Mouse (Mus musculus) cerebellum, postnatal 4 days (tissue): ENCODE data around the gene Fam50b.
A peak's percentile ranks its signal among the peaks of the same experiment; 100 is the strongest.

Experiments used
- DNase-seq, 2 experiments: peaks; one replicate each; pipeline ENCODE4 v3.0.0; 2022; ENCODE audit warnings: low spot score in 2 of 2, mixed read lengths in 1 of 2

Fam50b gene

GRCm38 (mm10) chr13:34734686-34735085 is at the start of gene Fam50b:
Gene Fam50b (plus strand): TSS chr13:34734850.
- DNase-seq = no peak

- no peak for DNase-seq
Measured at GRCm38 (mm10) chr13:34685008-34685765, 49.5 kb upstream of the Fam50b start.

- DNase-seq = no peak
Measured at GRCm38 (mm10) chr13:34691049-34691448, 43.6 kb upstream of the Fam50b start.

DNA sequence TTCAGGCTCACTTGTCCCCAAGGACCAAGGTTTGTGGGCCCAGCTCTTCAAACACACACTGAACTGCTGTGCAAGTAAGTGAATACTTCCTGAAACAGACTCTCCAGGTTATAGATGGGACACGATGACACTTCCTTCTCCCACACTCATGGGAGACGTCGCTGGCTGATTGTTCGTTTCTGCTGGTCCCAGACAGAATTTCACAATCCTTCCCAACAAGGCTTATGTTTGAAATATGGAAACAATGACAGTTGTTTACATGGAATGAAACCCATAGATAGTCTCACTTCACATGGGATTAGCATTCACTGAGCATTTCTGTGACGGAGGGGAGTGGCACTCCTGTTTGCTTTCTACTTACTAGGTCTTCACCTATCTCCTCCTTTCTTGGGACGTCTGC is 41.5 kb upstream of the Fam50b start:
- no peak for DNase-seq

GRCm38 (mm10) chr13:34696734-34697332 is 37.8 kb upstream of the Fam50b start:
- DNase-seq = no peak

DNA sequence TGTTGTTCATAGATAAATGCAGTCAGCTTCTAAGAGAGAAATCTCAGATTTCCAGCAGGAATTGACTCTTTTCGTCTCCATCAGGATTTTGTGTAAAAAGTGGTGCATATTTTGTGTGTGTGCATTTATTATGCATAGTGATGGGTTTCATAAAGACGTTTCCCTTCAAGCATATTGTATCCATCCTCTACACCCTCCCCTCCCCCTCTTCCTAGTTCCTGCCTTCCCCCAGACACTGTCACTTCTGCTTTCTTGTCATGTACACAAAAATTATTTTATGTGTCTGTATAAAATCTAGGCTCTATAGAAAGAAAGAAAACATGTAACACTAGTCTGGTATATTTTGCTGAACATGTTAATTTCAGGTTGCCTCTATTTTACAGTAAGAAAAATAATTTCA is 34.6 kb upstream of the Fam50b start:
- DNase-seq = no peak

DNA sequence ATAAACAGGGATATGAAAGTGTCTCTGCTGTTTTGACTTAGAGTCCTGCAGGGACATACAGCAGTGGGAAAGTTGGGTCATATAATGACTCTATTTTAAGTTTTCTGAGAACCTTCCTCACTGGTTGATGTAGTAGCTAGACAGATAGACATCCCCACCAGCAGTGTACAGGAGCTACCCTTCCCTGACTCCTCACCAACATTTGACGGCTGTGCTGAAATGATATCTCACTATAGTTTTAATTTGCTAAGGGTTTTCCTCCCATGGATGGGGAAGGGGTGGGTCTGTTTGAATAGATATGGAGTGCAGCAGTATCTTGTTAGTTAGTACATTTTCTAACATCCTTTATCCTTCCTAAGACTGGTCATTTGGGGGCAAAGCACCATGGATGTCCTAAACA is 34.0 kb upstream of the Fam50b start:
- no peak for DNase-seq

DNA sequence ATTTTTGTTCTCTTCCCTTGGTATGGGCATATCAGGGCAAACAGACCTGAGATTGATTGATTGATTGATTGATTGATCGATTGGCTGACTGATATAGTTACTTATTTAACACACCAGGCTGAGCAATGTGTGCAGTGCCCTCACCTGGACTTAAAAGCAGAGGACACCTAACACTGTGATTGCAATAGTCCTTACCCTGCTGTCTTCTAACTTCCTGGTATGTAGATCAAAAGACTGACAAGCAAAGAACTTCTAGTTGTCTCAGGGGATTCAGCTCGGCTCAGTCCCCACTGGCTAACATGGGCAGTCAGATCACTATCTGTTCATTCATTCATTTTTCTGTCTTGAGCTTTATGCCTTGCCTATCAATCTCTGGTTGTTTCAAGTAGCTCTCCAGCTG is 31.3 kb upstream of the Fam50b start:
- DNase-seq = no peak

DNA sequence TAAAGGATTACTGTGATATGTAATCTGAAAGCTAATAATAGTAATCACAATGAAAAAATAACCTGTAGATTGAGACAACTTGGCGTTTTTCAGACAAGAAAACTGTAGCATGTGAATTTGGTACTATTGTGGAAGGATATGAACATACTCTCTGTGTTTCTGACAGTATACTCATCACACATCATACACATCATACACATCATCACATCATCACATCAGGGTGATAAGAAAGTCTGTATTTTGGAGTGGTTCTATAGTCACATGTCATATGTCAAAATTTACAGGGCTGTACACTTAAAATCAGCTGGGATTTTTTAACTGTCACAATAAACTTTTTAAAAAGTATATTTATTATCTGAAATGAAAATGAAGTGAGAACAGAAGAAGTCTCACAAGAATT is 30.9 kb upstream of the Fam50b start:
- no peak for DNase-seq

- no peak for DNase-seq
Measured at GRCm38 (mm10) chr13:34704835-34705234, 29.8 kb upstream of the Fam50b start.

DNA sequence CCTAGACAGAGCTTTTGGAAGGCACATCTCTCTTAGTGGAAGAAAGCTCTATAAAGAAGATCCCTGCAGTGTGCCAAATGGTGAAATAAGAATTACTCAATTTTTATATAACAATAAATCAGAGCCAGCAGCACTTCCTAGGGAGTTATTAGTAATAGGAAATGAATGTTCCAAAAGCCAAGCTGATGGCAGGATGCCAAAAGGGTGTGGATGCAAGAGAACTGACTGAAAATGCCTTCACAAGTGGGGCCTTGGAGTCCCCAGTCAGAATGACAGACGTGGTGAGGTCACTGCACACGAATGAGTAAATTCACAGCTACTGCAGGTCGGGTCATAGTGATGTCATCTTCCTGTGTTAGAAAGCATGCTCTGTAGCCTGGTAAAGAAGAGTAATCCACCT is 25.7 kb upstream of the Fam50b start:
- peak in 1 of 2 experiments; percentile 8 for DNase-seq

- DNase-seq = no peak
Measured at GRCm38 (mm10) chr13:34709566-34709965, 25.1 kb upstream of the Fam50b start.

DNA sequence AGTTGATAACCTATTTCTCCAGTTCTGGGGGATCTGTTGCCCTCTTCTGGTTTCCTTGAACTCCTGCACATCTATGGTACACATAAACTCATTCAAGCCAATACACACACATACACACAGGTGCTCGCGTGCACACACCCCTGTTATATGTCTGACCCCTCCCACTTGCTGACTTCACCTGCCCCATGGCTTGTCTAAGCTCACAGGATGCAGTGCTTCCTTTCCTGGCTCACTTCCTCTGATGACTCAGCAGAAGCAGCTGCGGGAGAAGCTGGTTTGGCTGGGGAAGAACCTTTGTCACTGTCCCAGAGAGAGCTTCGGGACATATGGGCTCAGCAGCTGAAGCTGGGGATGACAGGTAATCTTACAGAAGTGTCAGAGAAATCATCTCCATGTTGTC is 23.2 kb upstream of the Fam50b start:
- no peak for DNase-seq

- DNase-seq = no peak
Measured at GRCm38 (mm10) chr13:34712881-34713280, 21.8 kb upstream of the Fam50b start.

- DNase-seq = no peak
Measured at GRCm38 (mm10) chr13:34715437-34715838, 19.2 kb upstream of the Fam50b start.

DNA sequence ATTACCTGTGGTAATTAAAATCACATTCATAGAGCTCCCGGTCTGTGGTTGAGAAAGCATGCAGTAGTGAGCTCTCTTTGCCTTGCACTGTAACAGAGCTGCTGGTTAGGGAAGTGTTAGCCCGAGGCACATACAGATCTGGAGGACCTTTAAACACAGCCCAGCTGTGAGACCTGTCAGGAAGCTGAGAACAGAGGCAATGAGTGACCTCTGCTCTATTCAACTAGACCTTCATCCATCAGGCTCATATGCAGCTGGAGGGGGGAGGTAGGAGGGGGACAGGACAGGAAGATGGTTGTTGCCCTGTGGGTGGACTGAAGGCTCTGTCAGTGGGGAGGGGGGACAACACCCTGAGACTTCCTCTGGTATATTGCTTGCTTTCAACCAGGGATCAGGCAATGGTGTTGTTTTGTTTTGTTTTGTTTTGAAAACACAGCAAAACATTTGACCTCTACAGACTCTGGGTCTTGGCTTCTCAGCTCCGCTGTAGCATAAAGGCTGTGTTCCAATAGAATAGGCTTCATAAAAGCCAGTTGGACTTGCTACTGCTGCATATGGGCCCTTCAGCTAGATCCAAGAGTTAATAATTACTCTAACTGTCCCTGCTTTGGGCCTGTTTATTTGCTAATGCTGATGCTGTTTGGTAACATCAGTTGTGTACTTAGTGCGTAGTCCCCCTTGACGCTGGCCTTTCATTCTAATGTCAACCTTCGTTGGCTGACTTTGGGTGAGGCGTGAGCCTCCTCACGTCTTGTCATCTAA is 9.6 kb upstream of the Fam50b start:
- no peak for DNase-seq

DNA sequence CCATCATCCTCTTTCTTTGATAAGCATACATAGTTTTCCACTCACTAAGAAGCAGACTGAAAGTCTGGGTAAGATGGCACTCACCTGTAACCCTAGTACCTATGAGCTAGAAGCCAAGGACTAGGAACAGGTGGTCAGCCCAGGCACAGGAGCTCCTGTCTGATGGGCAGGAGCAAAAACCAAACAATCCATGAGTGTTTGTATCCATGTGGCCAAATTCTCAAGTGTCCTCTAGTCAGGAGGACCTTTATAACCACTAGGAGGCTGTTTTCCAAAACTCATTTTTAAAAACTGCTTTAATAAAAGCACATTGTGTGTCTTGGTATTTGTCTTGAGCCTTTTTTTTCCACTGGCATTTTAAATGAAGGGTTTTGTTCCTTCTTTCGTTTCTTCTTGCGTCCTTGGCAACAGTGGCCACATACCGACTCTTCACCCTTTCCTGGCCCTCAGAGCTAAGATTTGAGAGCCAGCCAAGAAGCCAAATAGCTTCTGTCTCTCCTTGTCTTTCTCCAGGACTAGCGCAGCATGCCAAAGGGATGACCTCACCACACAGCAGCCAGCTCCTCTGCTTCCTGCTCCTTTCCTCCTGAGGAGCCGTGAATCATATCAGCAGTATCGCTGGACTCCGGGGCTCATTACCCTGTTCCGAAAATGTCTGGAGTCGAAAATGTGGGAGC is 8.7 kb upstream of the Fam50b start:
- peak in 1 of 2 experiments; percentile 57 for DNase-seq

DNA sequence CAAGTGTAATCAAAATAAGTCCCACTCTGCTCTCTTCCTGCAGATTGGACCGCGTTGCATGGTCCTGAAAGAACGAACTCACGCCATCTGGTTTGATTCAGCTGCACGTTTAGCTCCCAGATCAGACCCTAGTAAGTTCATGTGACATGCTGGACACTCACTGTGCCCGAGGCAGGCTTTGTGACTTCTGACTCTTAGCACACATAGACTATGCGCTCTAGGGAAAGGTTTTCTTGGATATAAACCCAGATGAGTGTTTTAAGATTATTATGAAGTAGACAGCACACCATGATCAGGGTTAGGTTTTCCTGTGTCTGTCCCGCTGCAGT is 8.2 kb upstream of the Fam50b start:
- no peak for DNase-seq

DNA sequence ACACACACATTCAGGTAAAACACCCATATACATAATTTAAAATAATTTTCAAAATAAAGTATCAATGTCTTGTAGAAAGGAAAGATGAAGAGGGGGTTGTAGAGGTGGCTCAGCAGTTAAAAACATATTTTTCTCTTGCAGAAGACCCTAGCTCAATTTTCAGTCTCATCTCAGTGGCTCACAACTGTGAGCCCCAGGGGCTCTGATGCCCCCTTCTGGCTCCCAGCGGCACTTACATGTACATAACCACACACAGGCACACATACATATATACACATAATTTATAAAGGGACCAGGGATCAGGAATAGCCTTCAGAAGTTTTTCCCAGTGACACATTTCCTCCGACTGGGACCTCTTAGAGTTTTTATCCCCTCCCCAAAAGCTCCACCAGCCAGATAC is 7.6 kb upstream of the Fam50b start:
- no peak for DNase-seq

DNA sequence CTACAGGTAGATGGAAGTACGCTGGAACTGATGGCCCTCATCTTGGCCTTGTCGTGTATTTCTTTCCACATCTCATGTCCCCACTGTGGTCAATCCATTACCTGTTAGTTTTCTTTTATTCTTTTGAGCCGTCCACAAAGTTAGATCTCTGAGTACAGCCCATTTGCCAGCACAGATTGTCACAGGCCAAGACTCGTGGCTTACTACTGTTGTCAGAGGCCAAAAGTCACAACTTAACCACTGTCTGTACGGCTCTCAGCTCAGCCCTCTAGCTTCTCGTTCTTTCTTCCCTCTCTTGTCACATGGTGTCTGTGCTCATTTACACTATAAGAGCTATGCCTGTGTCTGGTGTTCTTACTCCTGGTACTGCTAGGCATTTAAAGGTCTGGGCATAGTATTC is 3.1 kb upstream of the Fam50b start:
- no peak for DNase-seq

- no peak for DNase-seq
Measured at GRCm38 (mm10) chr13:34733780-34734179, 870 bp upstream of the Fam50b start.

GRCm38 (mm10) chr13:34737968-34738698 is 3.5 kb downstream of the Fam50b start:
- no peak for DNase-seq
